Mouse (Mus musculus): ENCODE results near the gene Rpl34. TPM values are rescaled to one million over a fixed set of nuclear protein-coding genes. Genes with fewer than 3 reads are reported as not detected.

Gene Rpl34
- polyA plus RNA-seq (2017; shearing (Covaris generic)): 1,000 to 10,000 TPM in 1 of 2 experiments, 100 to 1,000 TPM in 1; 736 to 1,186 TPM

DNA sequence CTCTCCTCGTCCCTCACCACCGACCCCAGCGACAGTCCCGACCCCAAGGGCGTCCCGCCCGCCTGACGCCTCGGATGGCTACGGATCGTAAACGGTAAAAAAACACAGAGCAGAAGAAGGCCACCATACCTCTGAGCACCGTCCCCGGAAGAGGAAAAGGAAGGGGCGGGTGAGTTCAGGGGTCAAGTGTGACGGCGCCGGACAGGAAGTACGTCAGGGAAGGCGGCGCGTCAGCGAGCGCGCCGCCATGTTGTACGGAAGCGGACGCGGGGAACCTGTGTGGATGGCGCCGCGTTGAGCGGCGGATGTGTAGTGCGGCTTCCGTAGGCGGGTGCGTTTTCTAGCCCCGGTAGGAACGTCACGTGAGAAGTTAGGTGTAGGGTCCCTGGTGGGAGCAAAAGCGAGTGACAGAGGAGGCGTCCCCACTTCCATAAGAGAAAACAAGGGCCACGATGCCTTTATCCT is at the start of gene Rpl34:
Gene Rpl34 (minus strand): TSS at position 210 of the 465 bp plus-strand sequence.

DNA sequence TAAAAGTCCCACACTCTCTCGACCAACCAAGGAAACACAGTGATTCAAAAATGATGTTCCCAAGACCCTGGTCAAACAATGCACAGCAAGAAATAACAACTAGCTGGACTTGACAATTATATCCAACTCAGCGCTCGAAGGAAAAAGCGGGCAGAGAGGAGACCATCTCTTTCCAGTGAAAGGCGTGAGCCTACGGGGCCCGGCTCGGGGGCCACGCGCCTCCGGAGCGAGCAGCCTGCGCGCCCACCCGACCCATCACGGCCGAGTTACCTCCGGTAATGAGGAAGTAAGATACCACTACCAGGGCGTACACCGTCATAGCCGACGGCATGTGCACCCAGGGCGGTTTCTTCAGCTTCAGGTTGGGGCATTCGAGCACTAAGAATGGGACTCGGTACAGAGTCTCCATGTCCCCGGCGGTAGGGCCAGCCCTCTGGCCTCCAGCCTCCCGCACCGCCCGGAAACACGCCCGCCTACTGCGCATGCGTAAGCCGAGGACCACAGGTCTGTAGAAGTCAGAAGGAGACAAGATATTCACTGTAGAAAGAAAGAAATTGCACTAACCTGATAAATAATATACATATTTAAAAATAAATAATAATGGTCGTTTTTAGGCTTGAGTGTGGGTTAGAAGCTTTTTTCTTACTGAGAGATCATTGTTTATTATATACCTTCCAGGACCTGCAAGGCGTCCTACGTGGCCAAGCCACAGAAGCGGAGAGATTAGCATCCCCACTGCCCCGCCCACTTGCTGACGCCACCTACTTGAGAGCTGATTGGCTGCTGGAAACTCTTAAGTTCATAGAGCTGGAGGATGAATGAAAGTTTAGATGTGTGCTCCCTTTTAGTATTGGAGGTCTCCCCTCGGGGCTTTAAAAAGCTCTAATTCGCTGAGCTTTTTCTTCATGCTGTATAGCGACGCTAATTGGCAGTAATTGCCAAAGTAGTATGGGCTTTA is 21.0 kb downstream of the Rpl34 start, which contains the start of gene Ostc:
Gene Ostc (minus strand): TSS at position 478 of the 958 bp plus-strand sequence.

Other genes with a start within 250 kb of the Rpl34 start
- gene Etnppl, start 113.0 kb downstream of the Rpl34 start, polyA plus RNA-seq (2017; shearing (Covaris generic)): under 1 TPM; 0.10 to 0.93 TPM
- gene Ostc, start 21.0 kb downstream of the Rpl34 start, polyA plus RNA-seq (2017; shearing (Covaris generic)): 100 to 1,000 TPM; 228 to 258 TPM

Measured in activated CD4-positive, CD25-positive, alpha-beta regulatory T cell (primary cell).